Mouse (Mus musculus) 3134 (cell line): ENCODE measurements at regions not wholly inside any gene's neighbourhood (a gene's known extent, or its start where the extent isn't known, plus 50 kb on each side); places are given as distances from the start of the nearest gene placed in this dataset.
"Not testable (repeated sequence)": the region's sequence is repeated elsewhere in the genome, so short reads cannot be mapped to it uniquely, and the experiment has no call there.

Experiments
- DNase-seq: peaks from one replicate; pipeline ENCODE4 v3.0.0-alpha.2; 2011; ENCODE audit warnings: low spot score; ENCODE audit not compliant: insufficient read length; ENCODE audit errors: extremely low read depth

DNA sequence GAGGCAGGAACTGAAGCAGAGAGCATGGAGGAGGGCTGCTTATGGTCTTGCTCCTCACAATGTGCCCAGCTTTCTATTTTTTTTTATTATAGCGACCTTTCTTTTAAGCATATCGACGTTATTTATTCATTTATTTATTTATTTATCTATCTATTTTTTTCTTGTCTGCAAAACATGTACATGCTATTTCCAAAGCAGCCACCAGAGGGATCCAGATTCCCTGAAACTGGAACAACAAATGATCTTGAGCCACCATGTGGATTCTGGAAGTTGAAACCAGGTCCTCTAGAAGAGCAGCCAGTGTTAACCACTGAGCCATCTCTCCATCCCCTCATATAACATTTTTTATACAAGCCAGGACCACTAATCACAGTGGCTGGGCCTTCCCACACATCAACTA, 338.1 kb downstream of the Gm21863 start:
- not testable (repeated sequence) for DNase-seq

DNA sequence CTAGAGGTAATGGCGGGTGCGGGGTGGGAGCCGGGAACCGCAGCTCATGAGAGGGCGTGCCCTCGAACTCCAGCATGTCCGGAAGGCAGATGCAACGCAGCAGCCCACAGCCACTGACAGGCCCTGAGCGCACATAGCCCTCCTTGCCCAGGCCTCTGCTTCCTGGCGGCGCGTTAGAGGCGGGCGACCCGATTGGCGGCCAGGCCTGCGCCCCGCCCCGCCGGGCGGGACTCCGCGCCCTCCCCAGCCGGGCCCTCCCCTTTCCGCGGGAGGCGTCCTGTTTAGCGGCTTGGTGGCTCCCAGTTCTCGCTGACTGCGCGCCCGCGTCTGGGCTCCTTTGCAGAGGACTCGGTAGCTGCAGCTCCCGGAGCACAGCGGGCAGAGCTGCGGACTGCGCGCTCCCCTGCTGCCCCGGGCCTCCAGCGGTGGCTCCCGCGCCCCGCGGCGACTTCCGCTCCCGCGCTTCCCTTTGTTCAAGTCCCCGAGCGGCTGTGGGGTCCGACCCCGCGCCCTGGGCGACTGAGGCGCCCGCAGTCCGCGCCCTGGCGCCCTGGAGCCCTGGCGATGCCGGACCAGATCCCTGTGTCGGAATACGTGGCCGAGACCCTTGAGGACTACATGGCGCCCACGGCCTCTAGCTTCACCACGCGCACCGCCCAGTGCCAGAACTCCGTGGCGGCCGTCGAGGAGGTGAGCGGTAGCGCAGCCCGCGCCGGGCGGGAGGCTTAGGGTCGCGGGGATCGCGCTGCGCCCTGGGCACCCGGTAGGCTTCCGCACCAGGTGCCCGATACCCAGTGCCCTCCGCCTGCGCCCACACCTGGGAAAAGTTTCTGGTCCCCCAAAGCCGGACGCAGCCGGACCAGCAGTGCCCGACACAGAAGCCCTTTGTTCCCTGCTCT, 357.9 kb downstream of the Gm21863 start:
- DNase-seq: peak; percentile 6
